Mouse (Mus musculus) adrenal gland, postnatal 36 days (tissue): ENCODE results near the gene Tbc1d23. TPM values are rescaled to one million over a fixed set of nuclear protein-coding genes. Genes with fewer than 3 reads are reported as not detected.

Experiments used
- DNase-seq, 2 experiments: peaks; one replicate each; pipeline ENCODE4 v3.0.0; 2021; ENCODE audit warnings: mixed read lengths in 1 of 2
- total RNA-seq, 2 experiments: library from RNA; stranded (reverse); gene quantifications; 2 replicates each; pipeline ENCODE4 v1.2.3; 2021

Tbc1d23 gene
- total RNA-seq, 2 experiments from 2014 or later: 35.0 to 40.0 TPM

- no peak for DNase-seq
Measured at GRCm38 (mm10) chr16:57163694-57164093, 67.6 kb downstream of the Tbc1d23 start.

- DNase-seq: no peak
Measured at GRCm38 (mm10) chr16:57162841-57163240, 68.5 kb downstream of the Tbc1d23 start.

GRCm38 (mm10) chr16:57159835-57160234, 71.5 kb downstream of the Tbc1d23 start:
- DNase-seq: no peak

GRCm38 (mm10) chr16:57157728-57158127, 73.6 kb downstream of the Tbc1d23 start:
- no peak for DNase-seq

GRCm38 (mm10) chr16:57157076-57157475, 74.2 kb downstream of the Tbc1d23 start:
- DNase-seq: no peak

- DNase-seq: no peak
Measured at GRCm38 (mm10) chr16:57155899-57156298, 75.4 kb downstream of the Tbc1d23 start.

- DNase-seq: no peak
Measured at GRCm38 (mm10) chr16:57151437-57151836, 79.9 kb downstream of the Tbc1d23 start.

- peak; percentile 67 to 68 for DNase-seq
Measured at GRCm38 (mm10) chr16:57144741-57145140, 86.6 kb downstream of the Tbc1d23 start.

GRCm38 (mm10) chr16:57133611-57134010, 97.7 kb downstream of the Tbc1d23 start:
- no peak for DNase-seq

GRCm38 (mm10) chr16:57132326-57132725, 99.0 kb downstream of the Tbc1d23 start:
- no peak for DNase-seq

GRCm38 (mm10) chr16:57131544-57131943, 99.8 kb downstream of the Tbc1d23 start:
- DNase-seq: no peak

GRCm38 (mm10) chr16:57130752-57131400, 100.4 kb downstream of the Tbc1d23 start:
- DNase-seq: no peak

GRCm38 (mm10) chr16:57127825-57128224, 103.5 kb downstream of the Tbc1d23 start:
- DNase-seq: no peak

- DNase-seq: no peak
Measured at GRCm38 (mm10) chr16:57126268-57126667, 105.0 kb downstream of the Tbc1d23 start.

- DNase-seq: no peak
Measured at GRCm38 (mm10) chr16:57122682-57123445, 108.4 kb downstream of the Tbc1d23 start.

GRCm38 (mm10) chr16:57121816-57122415, 109.4 kb downstream of the Tbc1d23 start:
- DNase-seq: peak; percentile 19 to 46

- peak; percentile 95 to 97 for DNase-seq
Measured at GRCm38 (mm10) chr16:57120913-57121815, 110.1 kb downstream of the Tbc1d23 start, which contains the start of gene Tomm70a. Gene Tomm70a (plus strand): TSS chr16:57121703.

Other genes starting within 250 kb of the Tbc1d23 start
- not detected for gene Tmem45a2, start 160.1 kb downstream of the Tbc1d23 start, total RNA-seq
- 10 to 100 TPM; 56.3 to 59.2 TPM for gene Tomm70a, start 109.8 kb downstream of the Tbc1d23 start, total RNA-seq
- gene Nit2, start 64.2 kb downstream of the Tbc1d23 start, total RNA-seq: 10 to 100 TPM; 35.0 to 53.6 TPM
- not detected for gene Tmem30c, start 61.4 kb upstream of the Tbc1d23 start, total RNA-seq
- 10 to 100 TPM; 16.9 to 25.5 TPM for gene Filip1l, start 121.6 kb upstream of the Tbc1d23 start, total RNA-seq